Mouse (Mus musculus): ENCODE data around the gene BC016579. TPM values are rescaled to one million over a fixed set of nuclear protein-coding genes. Genes with fewer than 3 reads are reported as not detected.

Gene BC016579
- total RNA-seq, 2 experiments from 2014 or later, result 0.07 to 0.98 TPM

DNA sequence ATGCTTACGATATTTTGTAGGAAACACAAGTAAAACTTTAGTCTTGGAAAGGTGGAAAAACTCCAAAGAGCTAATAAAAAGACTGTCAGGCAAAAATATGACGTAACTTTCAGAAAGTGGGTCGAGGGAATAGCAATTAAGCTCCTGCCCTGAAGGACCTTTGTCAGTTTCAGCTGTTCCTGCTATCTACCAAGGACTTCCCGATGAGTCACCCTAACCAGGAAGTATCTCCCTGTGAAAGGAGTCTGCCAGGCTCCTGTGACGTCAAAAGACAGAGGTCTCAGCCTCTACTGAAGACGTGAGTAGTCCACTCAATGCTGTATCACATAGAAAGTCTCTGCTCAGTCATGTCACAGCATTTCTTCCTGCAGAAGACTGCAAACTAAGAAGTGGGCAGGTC lies 9.5 kb downstream of the BC016579 start:
- ATAC-seq (ENCODE audit: poor library complexity, severe bottlenecking), result peak; percentile 54; the same call in 1 of the 2 replicates

DNA sequence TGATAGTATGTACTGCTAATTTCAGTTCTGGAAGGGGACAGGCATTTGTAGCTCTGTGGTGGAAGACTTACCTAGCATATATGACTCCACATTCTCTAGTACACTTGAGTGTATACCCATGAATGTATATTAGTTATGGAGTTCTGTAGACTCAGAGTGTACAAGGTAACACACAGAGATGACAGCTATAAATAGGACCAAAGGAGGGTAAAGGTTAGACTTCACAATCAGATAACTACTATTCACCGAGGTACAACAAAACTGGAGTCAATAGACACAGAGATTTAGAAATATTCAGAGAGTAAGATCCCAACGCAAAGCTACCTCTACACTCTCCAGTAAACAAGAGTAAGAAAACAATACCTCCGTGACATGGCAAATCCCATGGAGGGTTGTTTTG lies 9.9 kb downstream of the BC016579 start:
- ATAC-seq (ENCODE audit: poor library complexity, severe bottlenecking), result no peak

DNA sequence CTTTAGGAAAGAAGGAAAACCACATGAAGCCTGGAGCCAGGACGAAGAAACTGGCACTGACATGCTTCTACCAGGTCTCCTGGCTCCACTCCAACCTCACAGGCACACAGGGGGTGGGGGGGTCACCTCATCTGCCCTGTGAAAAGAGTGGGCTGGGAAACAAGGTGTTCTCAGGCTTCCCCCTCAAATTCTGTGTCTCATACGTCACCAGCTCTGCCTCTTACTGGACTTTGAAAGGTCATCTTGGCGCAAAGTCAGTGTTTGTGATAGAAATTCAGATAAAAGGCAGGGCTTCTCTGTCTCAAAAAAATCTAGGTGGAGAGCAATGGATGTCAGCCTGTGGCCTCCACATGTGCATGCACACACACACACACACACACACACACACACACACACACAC lies 12.6 kb downstream of the BC016579 start:
- no peak for ATAC-seq (ENCODE audit: poor library complexity, severe bottlenecking)

DNA sequence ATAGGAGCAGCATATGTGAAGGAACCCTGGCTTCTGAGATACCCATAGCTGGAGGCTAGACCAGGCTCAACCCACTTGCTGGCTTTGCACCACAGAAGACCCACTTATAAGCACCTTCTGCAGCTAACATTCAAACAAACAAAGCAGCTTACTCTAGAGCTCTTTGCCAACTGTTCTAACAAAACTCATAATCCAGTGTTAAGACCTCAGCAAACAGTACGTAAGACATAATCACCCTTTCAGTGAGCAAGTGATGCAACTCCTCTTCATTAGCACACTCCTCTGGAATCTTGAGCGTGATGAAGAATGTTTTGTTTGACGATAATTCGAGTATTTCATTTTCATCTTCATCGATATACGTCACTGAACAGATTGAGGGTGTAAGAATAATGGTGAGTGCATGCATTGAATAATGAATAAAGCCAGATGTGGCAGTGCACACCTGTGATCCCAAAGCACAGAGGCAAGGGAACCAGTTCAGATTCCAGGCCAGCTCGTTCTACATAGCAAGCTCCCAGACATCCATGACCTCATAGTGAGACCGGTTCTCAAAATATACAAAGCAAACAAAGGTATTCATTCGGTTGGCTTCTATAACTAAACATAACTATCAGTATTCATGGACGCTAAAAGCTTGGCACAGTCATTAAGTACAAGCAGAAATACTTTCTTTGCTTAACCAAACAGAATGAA lies 13.7 kb downstream of the BC016579 start:
- no peak for ATAC-seq (ENCODE audit: poor library complexity, severe bottlenecking)

DNA sequence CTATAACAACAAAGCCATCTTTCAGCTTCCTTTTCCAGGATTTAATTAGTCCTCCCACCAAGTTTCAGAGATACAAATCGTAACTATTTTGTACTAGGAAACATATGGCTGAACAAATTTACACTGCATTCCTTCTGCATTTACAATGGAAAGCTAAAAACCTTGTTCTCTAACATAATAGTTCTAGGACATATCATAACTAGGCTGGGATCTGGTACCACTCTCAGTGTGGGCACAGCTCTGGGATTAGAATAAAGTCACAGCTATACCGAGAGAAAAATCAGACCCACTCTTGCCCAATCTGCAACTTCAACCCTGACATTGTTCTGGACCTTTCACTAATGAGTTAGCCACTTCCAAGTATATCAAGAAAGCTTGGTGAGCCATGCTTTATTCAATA lies 18.0 kb downstream of the BC016579 start:
- no peak for ATAC-seq (ENCODE audit: poor library complexity, severe bottlenecking)

DNA sequence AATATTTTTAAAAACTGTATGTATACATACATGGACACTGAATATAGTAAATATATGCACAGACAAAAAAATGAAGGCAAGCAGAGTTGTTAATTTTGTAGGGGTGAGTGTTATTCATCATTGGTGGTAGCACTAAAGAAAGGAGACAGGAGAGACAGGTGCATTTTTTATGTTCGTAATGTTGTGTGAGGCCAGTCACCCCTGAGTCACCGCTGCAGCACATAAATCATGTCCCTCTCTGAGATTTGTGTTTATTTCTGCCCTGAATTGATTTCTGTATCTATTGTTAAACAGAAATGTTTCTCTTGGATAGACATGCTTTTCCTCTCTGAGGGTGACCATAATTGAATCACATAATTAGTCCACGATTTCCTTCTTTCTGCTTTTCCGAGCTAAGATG lies 21.4 kb downstream of the BC016579 start:
- no peak for ATAC-seq (ENCODE audit: poor library complexity, severe bottlenecking)

DNA sequence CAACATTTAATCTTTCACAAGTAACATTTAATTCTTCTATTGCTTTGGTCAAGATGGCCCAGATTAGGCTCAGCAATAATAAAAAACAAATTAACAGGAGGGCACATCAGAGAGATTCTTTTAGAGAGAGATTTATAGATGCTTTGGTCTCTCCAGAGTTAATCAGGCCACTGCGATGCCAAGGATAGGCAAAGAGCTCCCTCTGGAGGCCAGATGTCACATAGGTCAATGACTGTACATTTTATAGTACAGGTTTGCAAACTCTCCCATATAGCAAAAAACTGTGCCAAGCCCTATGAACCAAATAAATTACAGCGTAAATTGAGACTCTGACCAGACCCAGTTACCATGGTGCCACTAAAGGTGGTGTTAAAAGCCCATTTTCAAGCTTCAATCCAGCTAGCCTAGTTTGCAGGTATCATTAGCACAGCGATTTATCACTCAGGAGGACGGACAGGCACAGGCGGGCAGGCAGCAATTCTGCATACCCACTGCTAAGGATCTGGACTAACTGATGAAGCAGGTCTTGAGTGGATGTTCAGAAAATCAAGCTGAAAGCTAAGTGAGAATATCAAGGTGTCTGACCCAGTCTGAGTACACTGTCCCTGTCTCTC lies 23.4 kb downstream of the BC016579 start:
- peak; percentile 93 for ATAC-seq (ENCODE audit: poor library complexity, severe bottlenecking)

DNA sequence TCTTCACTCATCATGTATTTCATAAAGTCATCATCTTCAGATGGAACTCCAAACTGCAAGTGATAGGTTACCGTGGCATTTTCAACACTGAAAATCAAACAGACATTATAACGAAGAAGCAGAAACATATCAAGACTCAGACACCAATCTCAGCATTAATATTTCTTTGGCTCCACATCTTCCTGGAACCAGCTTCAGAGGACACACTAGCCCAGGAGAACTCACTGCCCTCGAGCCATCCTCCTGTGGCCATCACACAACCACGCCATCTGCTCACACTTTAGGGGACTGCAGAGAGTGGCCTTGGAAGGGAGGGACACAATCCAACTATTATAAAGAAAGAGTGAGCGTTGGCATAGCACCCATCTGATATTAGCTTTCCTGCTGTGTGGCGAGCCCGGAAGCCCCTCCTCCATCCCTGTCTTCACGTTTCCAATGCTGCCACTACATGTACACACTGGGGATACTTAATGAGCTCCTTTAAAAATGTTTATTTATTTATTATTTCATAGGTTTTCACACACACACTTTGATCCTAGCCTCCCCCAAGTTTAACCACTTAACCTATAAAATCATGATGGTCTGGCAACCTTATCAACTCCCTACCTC lies 24.3 kb downstream of the BC016579 start:
- no peak for ATAC-seq (ENCODE audit: poor library complexity, severe bottlenecking)

DNA sequence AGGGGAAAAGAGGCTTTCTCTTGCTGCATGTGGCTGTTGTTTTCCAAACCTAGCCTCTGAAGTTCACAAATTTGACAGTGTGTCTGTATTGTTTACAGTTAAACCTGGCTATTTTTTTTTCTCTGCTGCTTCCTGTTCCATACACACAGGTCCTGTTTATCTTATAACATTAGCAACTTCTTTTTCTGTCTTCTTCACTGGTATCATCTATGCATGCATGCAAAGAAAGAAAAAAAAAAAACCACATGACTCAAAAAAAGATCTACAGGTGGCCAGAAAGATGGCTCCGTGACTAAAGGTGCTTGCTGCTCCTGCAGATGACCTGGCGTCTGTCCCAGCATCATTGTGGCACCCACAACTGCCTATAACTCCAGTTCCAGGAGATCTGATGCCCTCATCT lies 28.5 kb downstream of the BC016579 start:
- ATAC-seq (ENCODE audit: poor library complexity, severe bottlenecking), result no peak

DNA sequence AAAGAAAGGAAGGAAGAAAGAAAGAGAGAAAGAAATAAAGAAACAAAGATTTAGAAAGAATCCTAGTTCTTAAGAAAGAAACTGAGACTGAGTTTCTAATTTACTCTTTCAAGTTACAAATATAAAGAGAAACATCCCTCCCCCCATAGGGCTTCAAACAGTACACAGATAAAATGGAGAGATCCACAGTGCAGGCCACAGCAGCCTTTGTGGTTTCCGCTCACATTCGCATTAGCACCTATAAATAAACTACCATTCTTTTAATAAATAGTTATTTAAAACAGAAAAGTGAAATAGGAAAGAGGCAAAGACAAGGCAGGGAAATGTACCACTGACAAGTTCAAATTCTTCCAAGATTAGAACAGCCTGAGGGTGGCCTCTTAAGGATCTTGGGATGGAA lies 29.1 kb downstream of the BC016579 start:
- ATAC-seq (ENCODE audit: poor library complexity, severe bottlenecking), result no peak

DNA sequence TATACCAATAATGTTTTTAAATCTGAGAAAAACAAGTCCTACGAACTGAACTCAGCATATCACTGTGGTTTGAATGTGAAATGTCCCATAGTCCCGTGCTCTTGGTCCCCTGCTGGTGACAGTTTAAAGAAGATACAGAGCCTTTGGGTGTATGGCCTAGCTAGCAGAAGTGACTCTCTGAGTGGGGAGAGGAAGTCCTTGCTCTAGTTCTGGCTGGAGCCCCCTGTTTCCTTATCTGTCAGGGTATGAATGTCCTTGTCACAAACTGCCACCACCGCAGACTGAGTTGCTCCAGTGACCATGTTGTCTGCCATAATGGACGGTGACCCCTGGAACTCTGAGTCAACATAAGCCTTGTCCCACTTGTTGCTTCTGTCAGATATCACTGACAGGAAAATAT lies 30.6 kb downstream of the BC016579 start:
- ATAC-seq (ENCODE audit: poor library complexity, severe bottlenecking), result 0 out of 2 replicates have a peak, but pooled peaks have one; percentile 27

DNA sequence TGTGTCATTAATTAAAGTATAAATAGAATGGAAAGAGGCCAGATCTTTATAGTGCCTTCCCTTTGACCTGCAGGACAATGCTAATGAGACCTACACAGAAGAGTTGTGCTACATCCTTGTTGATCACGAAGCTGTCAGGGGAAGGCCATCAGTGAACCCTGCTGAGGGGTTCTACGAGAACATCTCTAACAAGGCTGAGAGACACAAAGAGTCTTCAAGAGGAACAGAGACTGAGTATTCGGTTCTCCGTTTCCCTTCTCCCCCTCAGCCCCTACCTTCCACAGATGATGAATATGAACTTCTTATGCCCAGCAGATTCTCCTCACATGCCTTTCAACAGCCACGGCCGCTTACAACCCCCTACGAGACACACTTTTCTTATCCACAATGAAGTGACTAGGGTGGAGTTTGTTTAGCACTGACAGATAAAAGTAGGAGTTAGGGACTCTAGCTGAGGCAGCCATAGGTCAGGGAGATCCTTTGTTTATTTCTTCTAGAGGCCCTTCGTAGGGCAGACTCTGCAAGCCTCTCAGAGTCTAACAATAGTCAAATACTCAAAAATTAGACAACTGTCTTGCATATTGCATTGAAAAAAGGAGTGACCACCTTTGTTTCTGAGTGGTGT lies 34.0 kb downstream of the BC016579 start:
- no peak for ATAC-seq (ENCODE audit: poor library complexity, severe bottlenecking)

DNA sequence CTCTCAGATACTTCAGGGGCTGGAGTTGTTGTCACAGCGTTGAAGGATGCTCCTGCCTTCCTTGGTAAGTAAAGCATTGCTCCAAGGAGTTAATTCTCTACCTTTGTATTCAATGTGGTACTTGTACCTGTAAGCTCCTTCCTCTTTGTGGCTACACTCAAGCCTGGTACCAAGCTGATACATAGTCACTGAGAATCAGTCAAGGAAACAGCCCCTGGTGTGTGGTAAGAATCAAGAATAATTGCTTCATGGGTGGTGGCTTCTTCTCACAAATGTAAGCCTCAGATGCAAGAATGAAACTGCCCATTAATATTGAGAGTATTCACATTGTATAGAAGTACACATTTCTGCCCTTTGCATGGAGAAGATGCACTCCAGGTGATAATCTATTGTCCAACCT lies 37.9 kb downstream of the BC016579 start:
- ATAC-seq (ENCODE audit: poor library complexity, severe bottlenecking), result peak; percentile 66

DNA sequence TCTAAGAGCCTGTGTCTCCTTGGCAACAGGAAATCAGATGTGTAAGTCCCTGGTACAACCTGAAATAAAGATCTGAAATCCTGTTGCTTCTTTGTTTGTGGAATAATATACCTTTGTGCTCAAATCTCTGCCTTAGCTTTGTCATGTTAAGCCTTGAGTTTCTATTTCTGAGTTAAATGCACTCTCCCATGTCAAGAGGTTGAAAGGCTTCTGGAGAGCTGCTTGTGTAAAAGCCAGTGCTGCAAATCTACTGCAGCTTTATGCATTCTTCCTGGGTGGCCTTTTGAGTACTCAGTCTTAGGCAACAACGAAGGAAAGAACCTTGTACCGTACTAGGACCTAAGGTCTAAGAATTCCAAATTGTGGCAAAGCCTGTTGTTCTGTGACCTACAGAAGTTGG lies 40.6 kb downstream of the BC016579 start:
- no peak for ATAC-seq (ENCODE audit: poor library complexity, severe bottlenecking)

DNA sequence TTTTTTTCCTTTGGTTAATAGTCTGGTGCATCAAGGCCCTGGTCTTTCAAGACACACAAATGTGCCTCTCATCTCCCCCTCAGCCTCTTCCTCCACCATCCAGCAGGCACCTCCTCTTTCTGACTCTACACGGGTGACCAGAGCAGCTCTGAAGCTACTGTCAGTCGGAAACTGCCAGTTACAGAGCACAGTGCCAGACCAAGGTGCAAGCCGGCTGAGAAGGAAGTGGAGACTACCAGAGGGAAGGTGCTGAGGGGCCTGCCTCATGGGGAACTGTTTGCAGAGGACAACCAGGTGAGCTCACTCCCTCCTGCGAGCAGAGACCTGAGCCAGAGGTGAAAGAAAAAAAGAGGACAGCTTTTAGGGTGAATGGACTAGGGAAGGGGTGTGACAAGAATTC lies 43.6 kb downstream of the BC016579 start, which contains the start of gene Gcsam:
Gcsam (plus strand) TSS at position 114 of the 400 bp plus-strand sequence.
- 0 out of 2 replicates have a peak, but pooled peaks have one; percentile 22 for ATAC-seq (ENCODE audit: poor library complexity, severe bottlenecking)

DNA sequence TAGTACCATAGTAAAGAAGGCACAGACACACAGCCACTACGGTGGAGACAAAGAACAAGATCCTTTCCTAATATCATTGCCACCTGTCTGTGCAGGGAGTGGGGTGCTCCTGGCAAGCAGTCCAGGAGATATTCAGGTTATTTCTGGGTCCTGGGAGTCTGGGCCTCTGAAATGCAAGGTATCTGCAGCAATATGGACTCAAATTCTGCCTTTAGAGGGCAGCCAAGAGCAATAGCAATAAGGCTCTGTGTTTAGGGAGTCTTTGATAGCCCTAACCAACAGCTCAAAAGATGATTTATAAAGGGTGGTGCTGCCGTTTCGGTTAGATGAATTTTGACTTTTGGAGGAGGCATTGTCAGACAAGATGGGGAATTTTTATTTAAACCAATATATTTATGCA lies 44.6 kb downstream of the BC016579 start:
- peak; percentile 47 for ATAC-seq (ENCODE audit: poor library complexity, severe bottlenecking)

DNA sequence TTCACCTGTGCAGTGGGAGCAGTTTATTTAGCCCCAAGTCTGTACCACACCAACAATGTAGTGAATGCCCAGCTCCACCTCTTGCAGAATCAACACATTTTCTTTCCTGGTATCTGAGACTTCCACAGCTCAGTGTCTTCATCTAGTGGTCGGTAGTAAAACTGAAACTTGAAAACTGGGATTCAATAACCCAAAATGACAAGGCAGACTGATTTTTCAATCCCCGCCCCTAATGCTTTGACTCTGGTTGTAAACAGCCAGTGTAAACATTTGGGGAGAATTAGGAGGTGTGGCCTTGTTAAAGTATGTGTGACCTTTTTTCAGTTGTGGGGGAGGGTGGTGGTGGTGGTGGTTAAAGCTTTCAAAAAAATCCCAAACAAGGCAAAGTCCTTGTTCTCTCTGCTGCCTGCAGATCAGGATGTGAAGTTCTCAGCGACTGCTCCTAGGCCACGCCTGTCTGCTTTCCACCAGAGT lies 45.4 kb downstream of the BC016579 start:
- no peak for ATAC-seq (ENCODE audit: poor library complexity, severe bottlenecking)

DNA sequence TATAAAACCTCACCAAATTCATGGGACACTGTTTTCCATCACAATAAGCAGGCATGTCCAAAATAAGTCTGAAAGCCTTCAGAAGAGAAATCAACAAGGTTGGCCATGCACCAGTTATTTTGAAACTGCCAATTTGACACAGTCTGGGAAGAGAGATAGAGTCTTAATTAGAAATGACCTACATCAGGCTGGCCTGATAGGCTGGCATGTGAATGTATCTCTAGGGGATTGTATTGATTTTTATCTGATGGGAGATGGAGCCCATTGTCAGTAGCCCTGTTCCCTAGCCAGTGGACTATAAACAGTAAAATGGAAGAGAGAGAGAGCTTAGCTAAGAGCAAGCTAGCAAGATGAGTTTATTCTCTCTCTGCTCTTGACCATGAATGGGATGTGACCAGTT lies 58.4 kb downstream of the BC016579 start:
- ATAC-seq (ENCODE audit: poor library complexity, severe bottlenecking), result no peak

DNA sequence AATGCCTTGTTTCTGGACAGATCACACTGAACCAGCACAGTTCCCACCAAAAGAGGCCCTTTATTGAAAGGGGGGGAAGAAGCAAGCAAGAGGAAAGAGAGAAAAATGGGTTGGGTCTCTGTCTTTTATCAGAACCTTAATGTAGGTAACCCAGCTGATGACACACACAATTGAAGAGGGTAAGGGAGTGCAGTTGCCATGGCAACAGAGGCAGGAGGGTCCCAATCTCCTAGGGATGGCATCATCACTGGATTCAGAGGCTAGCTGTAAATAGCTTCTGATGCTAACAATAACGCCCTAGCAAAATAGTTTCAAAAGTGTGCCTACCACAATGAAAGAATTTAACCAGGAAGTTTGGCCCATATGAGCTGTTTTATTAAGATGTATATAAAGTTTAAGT lies 60.2 kb downstream of the BC016579 start:
- ATAC-seq (ENCODE audit: poor library complexity, severe bottlenecking), result no peak

DNA sequence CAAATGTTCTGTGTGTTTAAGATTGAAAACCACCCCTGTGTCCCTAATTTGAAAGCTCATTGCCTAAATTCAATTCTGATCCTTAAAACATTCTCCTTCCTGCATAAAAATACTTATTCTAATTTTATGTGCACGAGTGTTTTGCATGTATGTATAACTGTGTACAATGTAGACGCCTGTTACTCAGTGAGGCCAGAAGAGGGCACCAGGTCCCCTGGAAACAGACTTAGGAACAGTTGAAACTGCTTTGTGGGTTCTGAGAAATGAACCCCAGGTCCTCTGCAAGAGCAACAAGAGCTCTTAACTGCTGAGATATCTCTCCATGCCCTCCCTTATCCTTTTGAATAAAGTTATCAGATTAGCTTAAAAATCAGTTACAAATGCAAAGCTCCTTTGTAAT lies 71.4 kb downstream of the BC016579 start:
- ATAC-seq (ENCODE audit: poor library complexity, severe bottlenecking), result 0 out of 2 replicates have a peak, but pooled peaks have one; percentile 51

DNA sequence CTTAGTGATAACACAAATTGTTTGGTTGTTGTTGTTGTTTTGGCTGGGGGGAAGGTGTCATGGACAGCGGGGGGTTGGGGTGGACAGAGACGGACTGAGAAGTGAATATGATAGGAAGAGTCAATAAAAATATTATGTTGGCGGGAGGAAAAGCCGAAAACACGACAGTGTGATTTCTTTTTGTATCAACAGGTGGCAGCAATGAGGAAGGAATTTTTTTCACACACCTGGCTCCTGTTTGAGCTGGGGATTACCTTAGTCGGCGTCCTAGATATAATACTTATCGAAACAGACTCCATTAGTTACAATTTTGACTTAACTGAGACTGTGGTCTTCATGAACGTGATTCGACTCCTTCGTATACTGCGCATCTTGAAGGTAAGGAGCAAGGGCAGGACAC lies 74.0 kb downstream of the BC016579 start:
- ATAC-seq (ENCODE audit: poor library complexity, severe bottlenecking), result no peak

Data from megakaryocyte, adult 5-6 weeks (primary cell).